Mouse (Mus musculus) lung, postnatal 0 days (tissue): ENCODE results near the gene Prkcb.

ENCODE experiments used
- CTCF ChIP-seq: IDR thresholded peaks from 2 replicates; pipeline ENCODE4 v1.5.1; 2016; ENCODE audit warnings: antibody characterized with exemption, mild to moderate bottlenecking
- EP300 ChIP-seq: IDR thresholded peaks from 2 replicates; pipeline ENCODE4 v1.6.1; 2016; ENCODE audit warnings: antibody characterized with exemption, mild to moderate bottlenecking, control low read depth

GRCm38 (mm10) chr7:122649306-122649705 is 360.8 kb downstream of the Prkcb start:
- no peak for TF ChIP-seq CTCF
- TF ChIP-seq EP300, result no peak
